Mouse (Mus musculus) thymus, adult 2 months (tissue): ENCODE results near the gene Tmem132d. TPM values are rescaled to one million over a fixed set of nuclear protein-coding genes. Genes with fewer than 3 reads are reported as not detected.

ENCODE experiments used
- DNase-seq: peaks from one replicate; pipeline ENCODE4 v3.0.0; 2021
- H3K27ac ChIP-seq: fragments of 200-500 bp; 2 replicates; pipeline ENCODE4 v1.5.1; 2012; ENCODE audit warnings: low read length, control low read depth; ENCODE audit not compliant: control insufficient read depth, insufficient read depth
- H3K27me3 ChIP-seq: fragments of 200-500 bp; 2 replicates; pipeline ENCODE4 v1.6.1; 2012; ENCODE audit warnings: mild to moderate bottlenecking, low read length, moderate library complexity, mixed read lengths; ENCODE audit not compliant: control insufficient read depth, insufficient read depth
- H3K36me3 ChIP-seq: fragments of 200-500 bp; 2 replicates; pipeline ENCODE4 v1.6.1; 2012; ENCODE audit warnings: mild to moderate bottlenecking, low read length, moderate library complexity; ENCODE audit not compliant: control insufficient read depth, insufficient read depth
- H3K4me1 ChIP-seq: fragments of 200-500 bp; replicated peaks from 2 replicates; pipeline ENCODE4 v1.6.1; 2012; ENCODE audit warnings: low read length; ENCODE audit not compliant: control insufficient read depth, insufficient read depth
- H3K4me3 ChIP-seq: fragments of 200-500 bp; 2 replicates; pipeline ENCODE4 v1.5.1; 2012; ENCODE audit warnings: mild to moderate bottlenecking, low read length, control low read depth, moderate library complexity; ENCODE audit not compliant: control insufficient read depth, insufficient read depth
- CTCF ChIP-seq: fragments of 200-500 bp; IDR thresholded peaks from 2 replicates; pipeline ENCODE4 v1.5.1; 2012; ENCODE audit warnings: mild to moderate bottlenecking, control low read depth, low read length, moderate library complexity, borderline replicate concordance; ENCODE audit not compliant: control insufficient read depth, poor library complexity, insufficient read depth; ENCODE audit errors: extremely low read depth
- POLR2A ChIP-seq: fragments of 200-500 bp; IDR thresholded peaks from 2 replicates; pipeline ENCODE4 v1.6.1; 2012; ENCODE audit warnings: mild to moderate bottlenecking, low read length, control low read depth, moderate library complexity; ENCODE audit not compliant: control insufficient read depth, poor library complexity, insufficient read depth; ENCODE audit errors: extremely low read depth
- WGBS: fragments of 180-500 bp; shearing (Covaris S2); methylation state at CpG from one replicate; pipeline ENCODE4 v1.1.7; 2018; 5-methylcytosine and 5-hydroxymethylcytosine counted together
- polyA plus RNA-seq: library from polyadenylated mRNA; depleted of rRNA; stranded (reverse); fragments of >200 nt; gene quantifications from 2 replicates; pipeline ENCODE4 v1.2.3, GENCODE M21; 2012

Tmem132d gene
- polyA plus RNA-seq, 1 experiment: 0.07 TPM

- DNase-seq: no peak
- Histone ChIP-seq H3K36me3 (no peaks in the 10 kb centered on the region), H3K27ac (no peak overlapping the region), H3K4me1 (no peaks in the 10 kb centered on the region), H3K27me3 (no peaks in the 10 kb centered on the region), H3K4me3 (no peak overlapping the region)
- TF ChIP-seq CTCF (no peak), POLR2A (no peak)
- 75% methylated on average over 3 of the region's 3 CpGs for WGBS
Observed at GRCm38 (mm10) chr5:127924106-127924505, 508.8 kb downstream of the Tmem132d start.

- H3K27ac ChIP-seq: no peak overlapping the region
- no peaks in the 10 kb centered on the region for H3K27me3 ChIP-seq
- TF ChIP-seq CTCF: no peak
- TF ChIP-seq POLR2A: no peak
- 89% methylated on average over 1 of the region's 1 CpGs for WGBS
- H3K4me3 ChIP-seq: no peak overlapping the region
- no peaks in the 10 kb centered on the region for H3K4me1 ChIP-seq
- no peaks in the 10 kb centered on the region for H3K36me3 ChIP-seq
- no peak for DNase-seq
Observed at GRCm38 (mm10) chr5:127919171-127919570, 513.7 kb downstream of the Tmem132d start.

- Histone ChIP-seq H3K36me3 (no peaks in the 10 kb centered on the region), H3K4me1 (no peaks in the 10 kb centered on the region), H3K4me3 (no peak overlapping the region), H3K27ac (no peak overlapping the region), H3K27me3 (no peaks in the 10 kb centered on the region)
- DNase-seq: no peak
- TF ChIP-seq CTCF: no peak
- no peak for TF ChIP-seq POLR2A
- 97% methylated on average over 3 of the region's 3 CpGs for WGBS
Observed at GRCm38 (mm10) chr5:127918376-127918775, 514.5 kb downstream of the Tmem132d start.

GRCm38 (mm10) chr5:127914157-127914556, 518.7 kb downstream of the Tmem132d start:
- no peak for DNase-seq
- TF ChIP-seq POLR2A: no peak
- no peak for TF ChIP-seq CTCF
- H3K27me3 ChIP-seq: no peaks in the 10 kb centered on the region
- H3K27ac ChIP-seq: no peak overlapping the region
- H3K4me3 ChIP-seq: no peak overlapping the region
- H3K36me3 ChIP-seq: no peaks in the 10 kb centered on the region
- WGBS: 90% methylated on average over 11 of the region's 11 CpGs
- H3K4me1 ChIP-seq: no peaks in the 10 kb centered on the region

- no peaks in the 10 kb centered on the region for H3K27me3 ChIP-seq
- no peak overlapping the region for H3K4me3 ChIP-seq
- no peak overlapping the region for H3K27ac ChIP-seq
- TF ChIP-seq CTCF (no peak), POLR2A (no peak)
- no peaks in the 10 kb centered on the region for H3K4me1 ChIP-seq
- H3K36me3 ChIP-seq: no peaks in the 10 kb centered on the region
- 75% methylated on average over 3 of the region's 3 CpGs for WGBS
- no peak for DNase-seq
Observed at GRCm38 (mm10) chr5:127911603-127912002, 521.3 kb downstream of the Tmem132d start.

GRCm38 (mm10) chr5:127910356-127910755, 522.5 kb downstream of the Tmem132d start:
- Histone ChIP-seq H3K36me3 (no peaks in the 10 kb centered on the region), H3K27me3 (no peaks in the 10 kb centered on the region), H3K27ac (no peak overlapping the region), H3K4me1 (no peaks in the 10 kb centered on the region), H3K4me3 (no peak overlapping the region)
- TF ChIP-seq POLR2A: no peak
- TF ChIP-seq CTCF: no peak
- DNase-seq: no peak
- WGBS: 70% methylated on average over 2 of the region's 2 CpGs

- Histone ChIP-seq H3K4me1 (no peaks in the 10 kb centered on the region), H3K4me3 (no peak overlapping the region), H3K27ac (no peak overlapping the region), H3K27me3 (no peaks in the 10 kb centered on the region), H3K36me3 (no peaks in the 10 kb centered on the region)
- no peak for TF ChIP-seq POLR2A
- no peak for TF ChIP-seq CTCF
- 94% methylated on average over 1 of the region's 1 CpGs for WGBS
- no peak for DNase-seq
Observed at GRCm38 (mm10) chr5:127895176-127895575, 537.7 kb downstream of the Tmem132d start.
